Mouse (Mus musculus): ENCODE measurements around the gene Prss54.
"Not testable (repeated sequence)": the region's sequence is repeated elsewhere in the genome, so short reads cannot be mapped to it uniquely, and the experiment has no call there.

Prss54 gene

GRCm38 (mm10) chr8:95576240-95576639 is at the start of gene Prss54:
Gene Prss54, minus strand, starts transcription at chr8:95576340.
- DNase-seq: no peak

- no peak for DNase-seq
These were observed 48.7 kb upstream of the Prss54 start for GRCm38 (mm10) chr8:95624833-95625232.

GRCm38 (mm10) chr8:95620046-95620445 is 43.9 kb upstream of the Prss54 start:
- no peak for DNase-seq

- no peak for DNase-seq
These were observed 40.2 kb upstream of the Prss54 start for GRCm38 (mm10) chr8:95616383-95616782.

GRCm38 (mm10) chr8:95611769-95612168 is 35.6 kb upstream of the Prss54 start:
- no peak for DNase-seq

GRCm38 (mm10) chr8:95610749-95611148 is 34.6 kb upstream of the Prss54 start:
- no peak for DNase-seq

- no peak for DNase-seq
These were observed 33.3 kb upstream of the Prss54 start for GRCm38 (mm10) chr8:95609406-95609805.

- no peak for DNase-seq
These were observed 31.1 kb upstream of the Prss54 start for GRCm38 (mm10) chr8:95607210-95607609.

- not testable (repeated sequence) for DNase-seq
These were observed 30.4 kb upstream of the Prss54 start for GRCm38 (mm10) chr8:95606509-95606908.

GRCm38 (mm10) chr8:95602168-95602567 is 26.0 kb upstream of the Prss54 start:
- DNase-seq: no peak

GRCm38 (mm10) chr8:95601306-95601705 is 25.2 kb upstream of the Prss54 start:
- DNase-seq: peak in 1 of 2 experiments; percentile 9

GRCm38 (mm10) chr8:95599861-95600260 is 23.7 kb upstream of the Prss54 start:
- DNase-seq: peak; percentile 75 to 80

- DNase-seq: no peak
These were observed 20.7 kb upstream of the Prss54 start for GRCm38 (mm10) chr8:95596841-95597241.

GRCm38 (mm10) chr8:95595131-95595530 is 19.0 kb upstream of the Prss54 start:
- DNase-seq: no peak

GRCm38 (mm10) chr8:95593439-95594393 is 17.6 kb upstream of the Prss54 start:
- DNase-seq: no peak

- DNase-seq: no peak
These were observed 16.1 kb upstream of the Prss54 start for GRCm38 (mm10) chr8:95592131-95592780.

- DNase-seq: no peak
These were observed 14.4 kb upstream of the Prss54 start for GRCm38 (mm10) chr8:95590539-95590938.

GRCm38 (mm10) chr8:95589282-95589681 is 13.1 kb upstream of the Prss54 start:
- no peak for DNase-seq

GRCm38 (mm10) chr8:95587339-95587738 is 11.2 kb upstream of the Prss54 start:
- DNase-seq: no peak

GRCm38 (mm10) chr8:95573146-95573545 is 3.0 kb downstream of the Prss54 start:
- no peak for DNase-seq

- no peak for DNase-seq
These were observed 9.3 kb downstream of the Prss54 start for GRCm38 (mm10) chr8:95566809-95567208.

- DNase-seq: no peak
These were observed 9.9 kb downstream of the Prss54 start for GRCm38 (mm10) chr8:95566217-95566616.

- DNase-seq: no peak
These were observed 20.2 kb downstream of the Prss54 start for GRCm38 (mm10) chr8:95555963-95556362.

- DNase-seq: no peak
These were observed 24.6 kb downstream of the Prss54 start for GRCm38 (mm10) chr8:95551577-95551976.
